Mouse (Mus musculus) liver, embryonic 16.5 days (tissue): Measurements from ENCODE around the gene Nfia. TPM values are rescaled to one million over a fixed set of nuclear protein-coding genes. Genes with fewer than 3 reads are reported as not detected.

Source experiments
- ATAC-seq: fragments of 200-750 bp; cut with Nextera tagmentation; 2 replicates; pipeline ENCODE4 v1.8.0; 2017; ENCODE audit warnings: low read depth, mild to moderate bottlenecking, moderate number of reproducible peaks, moderate library complexity
- H3K27ac ChIP-seq: fragments of 300-500 bp; sonication (generic); 2 replicates; pipeline ENCODE4 v1.5.1; 2014; ENCODE audit warnings: mild to moderate bottlenecking, low read length
- H3K27me3 ChIP-seq: fragments of 300-500 bp; sonication (generic); 2 replicates; pipeline ENCODE4 v1.6.1; 2014; ENCODE audit warnings: low read depth, low read length, mixed read lengths; ENCODE audit not compliant: control insufficient read depth, insufficient read depth
- H3K36me3 ChIP-seq: fragments of 300-500 bp; sonication (generic); 2 replicates; pipeline ENCODE4 v1.6.1; 2014; ENCODE audit warnings: mild to moderate bottlenecking; ENCODE audit not compliant: control insufficient read depth, insufficient read depth
- H3K4me1 ChIP-seq: fragments of 300-500 bp; sonication (generic); 2 replicates; pipeline ENCODE4 v1.6.1; 2014; ENCODE audit warnings: low read depth, low read length, mixed read lengths; ENCODE audit not compliant: control insufficient read depth
- H3K4me2 ChIP-seq: fragments of 300-500 bp; sonication (generic); 2 replicates; pipeline ENCODE4 v1.6.1; 2014; ENCODE audit warnings: low read depth, low read length, mixed read lengths
- H3K4me3 ChIP-seq: fragments of 300-500 bp; sonication (generic); 2 replicates; pipeline ENCODE4 v1.5.1; 2014; ENCODE audit warnings: low read depth, mild to moderate bottlenecking, low read length
- H3K9ac ChIP-seq: fragments of 300-500 bp; sonication (generic); 2 replicates; pipeline ENCODE4 v1.6.1; 2014; ENCODE audit warnings: low read depth, low read length
- H3K9me3 ChIP-seq: fragments of 300-500 bp; sonication (generic); replicated peaks from 2 replicates; pipeline ENCODE4 v1.6.1; 2016; ENCODE audit warnings: low read length; ENCODE audit not compliant: control insufficient read depth
- WGBS: fragments of 180-500 bp; shearing (Covaris S2); extraction: QIAGEN DNeasy Blood & Tissue Kit; methylation state at CpG from one replicate; pipeline ENCODE4 v1.1.7; 2014; ENCODE audit not compliant: insufficient replicate concordance; 5-methylcytosine and 5-hydroxymethylcytosine counted together
- polyA plus RNA-seq: library from polyadenylated mRNA; unstranded; fragments of >200 nt; fragmentation: Nextera tagmentation; extraction: Ambion mirVana; gene quantifications from 2 replicates; pipeline ENCODE4 v1.2.1, GENCODE M21; 2015

Gene Nfia
- polyA plus RNA-seq: 4.2 and 5.7 TPM in 2 replicates

- H3K9me3 ChIP-seq: no peaks in the 10 kb centered on the region
- H3K4me3 ChIP-seq: peak within 1 kb of the TSS; percentile 60
- H3K27me3 ChIP-seq: peaks cover 28% of the 10 kb centered on the region
- WGBS: under 1% methylated on average over 9 of the region's 9 CpGs
- peak within 1 kb of the TSS; percentile 5 for H3K9ac ChIP-seq
- ATAC-seq: no peak
- H3K36me3 ChIP-seq: no peaks in the 10 kb centered on the region
- H3K4me1 ChIP-seq: peaks cover 4% of the 10 kb centered on the region; the same call in 1 of the 2 replicates
- peak within 1 kb of the TSS; percentile 56 for H3K4me2 ChIP-seq
- H3K27ac ChIP-seq: peak within 1 kb of the TSS; percentile 79
Measured at GRCm38 (mm10) chr4:97772641-97773040, at the start of gene Nfia. Nfia (plus strand) TSS chr4:97772734.

GRCm38 (mm10) chr4:97723374-97723773, 49.2 kb upstream of the Nfia start:
- Histone ChIP-seq H3K4me1 (no peaks in the 10 kb centered on the region), H3K36me3 (no peaks in the 10 kb centered on the region), H3K9ac (no peak overlapping the region), H3K4me3 (no peak overlapping the region), H3K27me3 (no peaks in the 10 kb centered on the region), H3K4me2 (no peak overlapping the region), H3K9me3 (no peaks in the 10 kb centered on the region), H3K27ac (no peak overlapping the region)
- no peak for ATAC-seq
- WGBS: 61% methylated on average over 6 of the region's 6 CpGs

GRCm38 (mm10) chr4:97728520-97728919, 44.0 kb upstream of the Nfia start:
- H3K27me3 ChIP-seq: no peaks in the 10 kb centered on the region
- H3K36me3 ChIP-seq: no peaks in the 10 kb centered on the region
- no peaks in the 10 kb centered on the region for H3K9me3 ChIP-seq
- WGBS: 41% methylated on average over 4 of the region's 4 CpGs
- peak; percentile 68 for ATAC-seq
- H3K4me2 ChIP-seq: no peak overlapping the region
- H3K4me3 ChIP-seq: no peak overlapping the region
- no peaks in the 10 kb centered on the region for H3K4me1 ChIP-seq
- no peak overlapping the region for H3K9ac ChIP-seq
- H3K27ac ChIP-seq: no peak overlapping the region

- ATAC-seq: no peak
- Histone ChIP-seq H3K9ac (no peak overlapping the region), H3K27me3 (no peaks in the 10 kb centered on the region), H3K4me1 (no peaks in the 10 kb centered on the region), H3K9me3 (no peaks in the 10 kb centered on the region), H3K36me3 (no peaks in the 10 kb centered on the region), H3K4me2 (no peak overlapping the region), H3K4me3 (no peak overlapping the region), H3K27ac (no peak overlapping the region)
- 63% methylated on average over 6 of the region's 6 CpGs for WGBS
Measured at GRCm38 (mm10) chr4:97729999-97730398, 42.5 kb upstream of the Nfia start.

GRCm38 (mm10) chr4:97730416-97730815, 42.1 kb upstream of the Nfia start:
- Histone ChIP-seq H3K9me3 (no peaks in the 10 kb centered on the region), H3K4me3 (no peak overlapping the region), H3K4me1 (no peaks in the 10 kb centered on the region), H3K27ac (no peak overlapping the region), H3K4me2 (no peak overlapping the region), H3K27me3 (no peaks in the 10 kb centered on the region), H3K36me3 (no peaks in the 10 kb centered on the region), H3K9ac (no peak overlapping the region)
- WGBS: 64% methylated on average over 3 of the region's 3 CpGs
- ATAC-seq: no peak

GRCm38 (mm10) chr4:97733392-97733791, 39.1 kb upstream of the Nfia start:
- no peak overlapping the region for H3K4me2 ChIP-seq
- H3K4me3 ChIP-seq: no peak overlapping the region
- ATAC-seq: no peak
- H3K27ac ChIP-seq: no peak overlapping the region
- no peak overlapping the region for H3K9ac ChIP-seq
- no peaks in the 10 kb centered on the region for H3K4me1 ChIP-seq
- no peaks in the 10 kb centered on the region for H3K36me3 ChIP-seq
- no peaks in the 10 kb centered on the region for H3K27me3 ChIP-seq
- WGBS: 39% methylated on average over 1 of the region's 1 CpGs
- no peaks in the 10 kb centered on the region for H3K9me3 ChIP-seq

- no peak overlapping the region for H3K4me3 ChIP-seq
- H3K36me3 ChIP-seq: no peaks in the 10 kb centered on the region
- H3K9ac ChIP-seq: no peak overlapping the region
- H3K4me1 ChIP-seq: no peaks in the 10 kb centered on the region; the same call in 1 of the 2 replicates
- H3K27me3 ChIP-seq: peaks cover 9% of the 10 kb centered on the region
- no peak for ATAC-seq
- no peaks in the 10 kb centered on the region for H3K9me3 ChIP-seq
- H3K27ac ChIP-seq: no peak overlapping the region
- 49% methylated on average over 5 of the region's 5 CpGs for WGBS
- no peak overlapping the region for H3K4me2 ChIP-seq
Measured at GRCm38 (mm10) chr4:97743932-97744331, 28.6 kb upstream of the Nfia start.

GRCm38 (mm10) chr4:97745296-97746105, 27.0 kb upstream of the Nfia start:
- no peaks in the 10 kb centered on the region for H3K9me3 ChIP-seq
- 8% methylated on average over 32 of the region's 32 CpGs for WGBS
- no peaks in the 10 kb centered on the region for H3K36me3 ChIP-seq
- no peak overlapping the region for H3K27ac ChIP-seq
- peak overlapping the region; percentile 72 for H3K4me2 ChIP-seq
- no peaks in the 10 kb centered on the region; the same call in 1 of the 2 replicates for H3K4me1 ChIP-seq
- peak; percentile 32; the same call in 1 of the 2 replicates for ATAC-seq
- no peak overlapping the region; the same call in 1 of the 2 replicates for H3K9ac ChIP-seq
- peak overlapping the region; percentile 54 for H3K4me3 ChIP-seq
- peaks cover 9% of the 10 kb centered on the region for H3K27me3 ChIP-seq
